Mouse (Mus musculus) liver, postnatal 0 days (tissue): ENCODE data around the gene Map3k13.

ENCODE experiments used
- CTCF ChIP-seq: sonication (generic); IDR thresholded peaks from 2 replicates; pipeline ENCODE4 v1.5.1; 2016; ENCODE audit warnings: antibody characterized with exemption, low read depth
- EP300 ChIP-seq: IDR thresholded peaks from 2 replicates; pipeline ENCODE4 v1.6.1; 2016; ENCODE audit warnings: antibody characterized with exemption, low read depth, mild to moderate bottlenecking

DNA sequence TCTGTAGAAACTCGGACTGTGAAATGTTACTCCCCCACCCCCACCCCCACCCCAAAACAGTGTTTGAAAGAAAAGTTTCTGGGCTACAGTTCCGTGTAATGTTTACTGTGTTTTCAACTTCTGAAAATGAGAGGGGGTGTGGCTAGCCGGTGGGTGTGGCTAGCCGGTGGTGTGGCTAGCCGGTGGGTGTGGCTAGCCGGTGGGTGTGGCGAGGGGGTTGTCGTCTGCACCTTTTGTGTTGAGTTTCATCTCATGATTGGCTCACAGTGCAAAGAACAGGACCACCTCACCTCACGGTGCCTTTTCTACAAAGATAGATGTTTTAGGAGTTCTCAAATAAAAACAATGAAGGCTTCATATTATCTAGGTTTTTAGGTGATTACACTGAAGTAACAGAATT, 24.0 kb downstream of the Map3k13 start:
- TF ChIP-seq CTCF (no peak), EP300 (no peak)
